16 mouse cellular contexts compared by ENCODE assay signal in the genomic region with DNA sequence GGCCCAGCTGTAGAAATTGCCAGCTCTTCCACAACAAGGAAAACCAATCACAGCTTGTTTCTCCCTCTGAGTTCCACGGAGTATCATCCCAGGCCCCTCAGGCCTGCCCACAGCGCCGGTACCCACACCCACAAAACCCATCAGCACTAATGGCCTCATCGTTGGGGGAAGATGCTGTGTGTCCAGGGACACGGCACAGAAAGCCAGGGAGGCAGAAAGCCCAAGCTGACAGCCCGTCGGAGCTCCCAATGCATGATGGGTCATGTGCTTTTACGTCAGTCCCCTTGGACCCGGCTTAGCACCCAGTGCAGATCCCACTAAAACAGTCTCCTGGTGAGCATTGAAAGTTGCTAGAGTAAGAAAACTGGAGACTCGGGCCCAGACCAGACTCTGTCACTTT. TPM values are rescaled to one million over a fixed set of nuclear protein-coding genes. Genes with fewer than 3 reads are reported as not detected.
"Had no signal": no experiment of that assay in that cellular context is flagged by ENCODE, and none has a peak within 500 bp of the region (broad histone marks: within the 10 kb centered on the region; RNA-seq: fewer than 3 reads in every experiment).

No protein-coding gene starts in this region.

- H3K9me3 ChIP-seq: liver, embryonic 13.5 days; neural tube, embryonic 12.5 days; stomach, embryonic 15.5 days had no signal

- H3K27me3 ChIP-seq: liver, embryonic 13.5 days; neural tube, embryonic 12.5 days; stomach, embryonic 15.5 days had no signal

- H3K4me3 ChIP-seq: left cerebral cortex, adult 2 months; liver, embryonic 13.5 days; neural tube, embryonic 12.5 days; stomach, embryonic 15.5 days had no signal

- DNase-seq: kidney, adult 2 months; kidney, postnatal 36 days; layer of hippocampus, postnatal 36 days; liver, embryonic 13.5 days; lung, adult 2 months; midbrain, embryonic 14.5 days; right cerebral cortex, postnatal 25 days; spleen, adult 18-20 months; thymus, postnatal 25 days had no signal

- H3K4me1 ChIP-seq: liver, embryonic 13.5 days; stomach, embryonic 15.5 days had no signal

- H3K9ac ChIP-seq: liver, embryonic 13.5 days; neural tube, embryonic 12.5 days; stomach, embryonic 15.5 days had no signal

- ATAC-seq: intestine, postnatal 0 days had no signal

- H3K27ac ChIP-seq: kidney, postnatal 0 days; left cerebral cortex, adult 2 months; liver, embryonic 13.5 days; neural tube, embryonic 12.5 days; stomach, embryonic 15.5 days had no signal

- H3K4me2 ChIP-seq: liver, embryonic 13.5 days; neural tube, embryonic 12.5 days; stomach, embryonic 15.5 days had no signal

- H3K36me3 ChIP-seq: liver, embryonic 13.5 days; neural tube, embryonic 12.5 days; stomach, embryonic 15.5 days had no signal

RNA-seq across cellular contexts. Expression of a gene that starts 50.2 kb away (rescaled TPM):
- total RNA-seq: megakaryocyte progenitor cell, adult 5-6 weeks; megakaryocyte-erythroid progenitor cell, adult 5-6 weeks had no signal
